Mouse (Mus musculus): ENCODE data around the gene Grk2. TPM values are rescaled to one million over a fixed set of nuclear protein-coding genes. Genes with fewer than 3 reads are reported as not detected.

The Grk2 gene
- polyA plus RNA-seq, 1 experiment from 2014 or later: 29.2 TPM

DNA sequence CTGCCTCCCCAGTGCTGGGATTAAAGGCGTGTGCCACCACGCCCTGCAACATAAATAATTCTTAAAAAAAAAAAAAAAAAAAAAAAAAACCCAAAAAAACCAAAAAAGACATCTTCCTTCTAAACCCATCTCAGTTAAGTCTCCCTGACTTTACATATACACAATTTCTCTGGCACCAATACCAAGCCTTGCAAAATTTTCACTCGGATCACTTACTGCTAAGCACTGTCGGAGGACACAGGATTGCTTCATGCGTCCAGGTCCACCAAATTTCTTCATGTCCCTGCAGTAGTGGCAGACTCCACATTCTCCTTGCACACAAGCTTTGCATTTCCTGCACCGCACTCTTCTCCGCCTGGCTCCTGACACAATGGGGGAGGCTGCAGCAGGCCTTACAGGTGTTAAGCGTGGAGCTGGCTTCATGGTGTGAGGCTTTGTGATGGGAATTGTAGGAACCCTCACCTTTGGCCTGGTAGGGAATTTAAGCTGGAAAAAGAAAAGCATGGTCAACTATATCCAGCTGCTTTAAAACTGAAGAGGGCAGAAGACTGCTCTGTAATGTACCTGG is 22.8 kb upstream of the Grk2 start:
- no peaks in the 10 kb centered on the region for H3K9me3 ChIP-seq (ENCODE audit: control insufficient read depth, low read length)
- peaks cover 72% of the 10 kb centered on the region for H3K36me3 ChIP-seq (replicated peaks; ENCODE audit: control insufficient read depth, insufficient read depth)
- ATAC-seq (ENCODE audit: low FRiP score): no peak
- no peak overlapping the region for H3K27ac ChIP-seq
- no peak overlapping the region for H3K9ac ChIP-seq
- WGBS: 92% methylated on average over 8 of the region's 8 CpGs
- no peaks in the 10 kb centered on the region for H3K27me3 ChIP-seq (ENCODE audit: control insufficient read depth, insufficient read depth, low read length)
- no peak overlapping the region for H3K4me3 ChIP-seq (replicated peaks; ENCODE audit: low read length)
- no peak overlapping the region for H3K4me2 ChIP-seq (replicated peaks)
- H3K4me1 ChIP-seq (replicated peaks; ENCODE audit: control insufficient read depth, insufficient read depth, low read length): peaks cover 16% of the 10 kb centered on the region; the same call in 1 of the 2 replicates
- no peak for DNase-seq (ENCODE audit: low spot score)

DNA sequence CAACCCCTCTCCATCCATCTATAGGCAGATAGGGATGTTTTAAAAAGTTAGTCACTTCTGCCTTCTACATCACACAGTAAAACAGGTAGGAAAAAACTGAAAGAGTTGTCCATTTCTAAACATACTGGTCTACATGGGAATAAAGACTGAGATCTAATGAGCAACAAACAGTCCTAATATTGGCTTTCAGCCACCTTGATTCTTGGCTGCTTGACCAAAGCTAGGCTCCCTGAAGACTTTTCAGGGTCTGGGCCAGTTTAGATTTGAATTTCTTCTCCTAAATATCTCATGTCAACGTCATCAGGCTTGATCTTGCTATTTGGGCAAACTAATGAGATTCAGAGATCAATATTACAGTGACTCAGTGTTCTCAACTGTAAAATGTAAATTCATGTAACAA is 20.9 kb upstream of the Grk2 start:
- Histone ChIP-seq H3K27ac (no peak overlapping the region), H3K9me3 (ENCODE audit: control insufficient read depth, low read length) (no peaks in the 10 kb centered on the region), H3K4me1 (replicated peaks; ENCODE audit: control insufficient read depth, insufficient read depth, low read length) (peaks cover 4% of the 10 kb centered on the region; the same call in 1 of the 2 replicates), H3K4me2 (replicated peaks) (no peak overlapping the region), H3K27me3 (ENCODE audit: control insufficient read depth, insufficient read depth, low read length) (no peaks in the 10 kb centered on the region), H3K36me3 (replicated peaks; ENCODE audit: control insufficient read depth, insufficient read depth) (peaks cover 92% of the 10 kb centered on the region), H3K4me3 (replicated peaks; ENCODE audit: low read length) (no peak overlapping the region), H3K9ac (no peak overlapping the region)
- 76% methylated on average over 1 of the region's 1 CpGs for WGBS
- DNase-seq (ENCODE audit: low spot score): no peak
- no peak for ATAC-seq (ENCODE audit: low FRiP score)

DNA sequence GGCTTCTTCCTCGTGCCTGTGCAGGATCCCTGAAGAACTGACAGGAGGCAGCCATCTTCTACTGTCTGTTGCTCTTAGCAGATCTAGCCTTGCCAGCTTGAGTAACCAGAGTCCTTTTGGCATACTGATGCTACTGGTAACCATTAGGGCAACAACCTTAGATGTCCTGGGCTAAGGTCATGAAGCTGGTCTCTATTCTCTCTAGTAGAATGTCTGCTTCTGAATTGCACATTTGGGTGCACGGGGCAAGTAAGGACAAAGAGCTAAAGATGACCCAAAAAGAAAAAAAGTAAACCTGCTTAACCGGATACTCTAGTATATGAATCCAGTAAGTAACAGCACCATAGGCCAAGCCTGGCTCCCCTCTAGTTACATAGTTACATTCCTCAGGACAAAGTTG is 20.1 kb upstream of the Grk2 start:
- H3K27ac ChIP-seq: no peak overlapping the region
- H3K9me3 ChIP-seq (ENCODE audit: control insufficient read depth, low read length): no peaks in the 10 kb centered on the region
- no peaks in the 10 kb centered on the region for H3K27me3 ChIP-seq (ENCODE audit: control insufficient read depth, insufficient read depth, low read length)
- ATAC-seq (ENCODE audit: low FRiP score) (no peak), DNase-seq (ENCODE audit: low spot score) (no peak)
- no peak overlapping the region for H3K4me2 ChIP-seq (replicated peaks)
- no peaks in the 10 kb centered on the region for H3K4me1 ChIP-seq (replicated peaks; ENCODE audit: control insufficient read depth, insufficient read depth, low read length)
- H3K36me3 ChIP-seq (replicated peaks; ENCODE audit: control insufficient read depth, insufficient read depth): peaks cover 98% of the 10 kb centered on the region
- H3K4me3 ChIP-seq (replicated peaks; ENCODE audit: low read length): no peak overlapping the region
- no peak overlapping the region for H3K9ac ChIP-seq
- WGBS: 92% methylated on average over 3 of the region's 3 CpGs

DNA sequence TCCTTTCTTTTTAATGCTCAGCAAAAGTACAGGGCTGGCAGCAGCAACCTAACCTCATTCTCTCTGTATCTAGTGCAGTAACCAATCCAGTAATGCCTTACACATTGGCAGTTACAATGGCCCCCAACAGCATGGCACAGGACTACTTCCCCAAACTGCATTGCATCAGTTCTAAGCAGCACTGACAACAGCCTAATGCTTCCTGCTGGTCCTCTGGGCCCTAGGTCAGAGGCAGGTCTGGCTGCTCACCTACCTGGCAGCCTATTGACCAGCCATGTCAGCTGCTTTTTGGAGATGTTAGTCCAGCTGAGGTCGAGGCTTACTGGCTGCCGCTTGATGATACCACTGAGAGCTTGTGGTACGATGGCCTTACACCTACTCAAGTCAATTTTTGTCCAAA is 16.1 kb upstream of the Grk2 start:
- Histone ChIP-seq H3K36me3 (replicated peaks; ENCODE audit: control insufficient read depth, insufficient read depth) (peaks cover 100% of the 10 kb centered on the region), H3K4me3 (replicated peaks; ENCODE audit: low read length) (no peak overlapping the region), H3K9ac (no peak overlapping the region), H3K27me3 (ENCODE audit: control insufficient read depth, insufficient read depth, low read length) (no peaks in the 10 kb centered on the region), H3K27ac (no peak overlapping the region), H3K9me3 (ENCODE audit: control insufficient read depth, low read length) (no peaks in the 10 kb centered on the region), H3K4me2 (replicated peaks) (no peak overlapping the region), H3K4me1 (replicated peaks; ENCODE audit: control insufficient read depth, insufficient read depth, low read length) (no peaks in the 10 kb centered on the region)
- DNase-seq (ENCODE audit: low spot score) (no peak), ATAC-seq (ENCODE audit: low FRiP score) (no peak)
- WGBS: 91% methylated on average over 3 of the region's 3 CpGs

DNA sequence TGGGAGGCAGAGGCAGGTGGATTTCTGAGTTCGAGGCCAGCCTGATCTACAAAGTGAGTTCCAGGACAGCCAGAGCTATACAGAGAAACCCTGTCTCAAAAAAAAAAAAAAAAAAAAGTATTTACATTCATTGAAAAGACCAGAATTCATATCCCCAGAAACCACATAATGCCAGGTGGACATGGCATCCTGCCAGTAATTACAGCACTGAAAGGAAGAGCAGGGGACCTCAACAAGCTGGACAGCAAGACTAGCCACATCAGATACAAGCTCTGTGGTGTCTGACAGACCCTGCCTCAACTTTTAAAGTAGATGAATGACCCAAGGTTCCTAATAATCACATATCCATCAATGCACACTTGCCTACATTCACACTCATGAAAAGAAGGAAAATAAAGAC is 15.6 kb upstream of the Grk2 start:
- ATAC-seq (ENCODE audit: low FRiP score) (no peak), DNase-seq (ENCODE audit: low spot score) (no peak)
- Histone ChIP-seq H3K27me3 (ENCODE audit: control insufficient read depth, insufficient read depth, low read length) (no peaks in the 10 kb centered on the region), H3K4me2 (replicated peaks) (no peak overlapping the region), H3K4me1 (replicated peaks; ENCODE audit: control insufficient read depth, insufficient read depth, low read length) (no peaks in the 10 kb centered on the region), H3K9ac (no peak overlapping the region), H3K9me3 (ENCODE audit: control insufficient read depth, low read length) (no peaks in the 10 kb centered on the region), H3K4me3 (replicated peaks; ENCODE audit: low read length) (no peak overlapping the region), H3K36me3 (replicated peaks; ENCODE audit: control insufficient read depth, insufficient read depth) (peaks cover 100% of the 10 kb centered on the region), H3K27ac (no peak overlapping the region)
- 100% methylated on average over 1 of the region's 1 CpGs for WGBS

DNA sequence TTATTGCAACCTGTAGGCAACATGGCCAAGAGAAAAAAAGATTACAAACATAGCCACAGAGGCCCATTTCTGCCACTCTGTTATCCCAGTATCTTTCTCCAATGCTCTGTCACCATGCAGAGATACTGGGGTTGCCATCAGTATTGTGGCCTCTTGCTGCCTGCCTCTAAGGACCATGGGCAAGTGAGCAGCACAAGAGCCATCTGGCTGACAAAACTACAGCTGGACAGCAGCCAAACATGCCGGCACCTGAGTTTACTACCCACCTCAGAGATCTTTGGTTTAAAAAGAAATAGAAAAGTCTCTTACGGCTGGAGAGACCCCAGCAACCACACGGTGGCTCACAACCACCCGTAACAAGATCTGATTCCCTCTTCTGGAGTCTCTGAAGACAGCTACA is 13.2 kb upstream of the Grk2 start:
- H3K4me2 ChIP-seq (replicated peaks): no peak overlapping the region
- no peak overlapping the region for H3K9ac ChIP-seq
- H3K4me1 ChIP-seq (replicated peaks; ENCODE audit: control insufficient read depth, insufficient read depth, low read length): no peaks in the 10 kb centered on the region
- no peaks in the 10 kb centered on the region for H3K9me3 ChIP-seq (ENCODE audit: control insufficient read depth, low read length)
- no peak overlapping the region for H3K27ac ChIP-seq
- peaks cover 91% of the 10 kb centered on the region for H3K36me3 ChIP-seq (replicated peaks; ENCODE audit: control insufficient read depth, insufficient read depth)
- no peak overlapping the region for H3K4me3 ChIP-seq (replicated peaks; ENCODE audit: low read length)
- WGBS: 82% methylated on average over 4 of the region's 4 CpGs
- no peak for DNase-seq (ENCODE audit: low spot score)
- no peak for ATAC-seq (ENCODE audit: low FRiP score)
- no peaks in the 10 kb centered on the region for H3K27me3 ChIP-seq (ENCODE audit: control insufficient read depth, insufficient read depth, low read length)

DNA sequence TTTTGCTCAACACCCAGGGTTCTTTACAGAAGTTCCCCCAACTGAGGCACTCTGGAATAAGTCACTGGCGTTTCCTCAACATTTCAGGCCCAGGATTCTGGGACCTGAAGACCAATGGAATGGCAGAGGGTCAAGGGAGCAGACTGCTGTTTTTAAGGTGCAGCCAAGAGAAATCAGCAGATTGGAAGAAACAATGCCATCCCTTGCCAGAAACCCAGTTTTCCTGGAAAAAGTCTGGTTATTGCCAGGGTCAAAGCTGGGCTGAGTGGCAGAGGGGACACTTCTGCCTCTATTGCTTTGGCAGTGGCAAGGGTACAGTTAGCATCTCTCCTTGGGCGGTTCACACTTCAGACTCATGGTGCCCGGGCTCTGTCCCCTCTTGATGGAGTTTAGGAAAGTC is 11.2 kb upstream of the Grk2 start:
- H3K36me3 ChIP-seq (replicated peaks; ENCODE audit: control insufficient read depth, insufficient read depth): peaks cover 80% of the 10 kb centered on the region
- 94% methylated on average over 3 of the region's 3 CpGs for WGBS

DNA sequence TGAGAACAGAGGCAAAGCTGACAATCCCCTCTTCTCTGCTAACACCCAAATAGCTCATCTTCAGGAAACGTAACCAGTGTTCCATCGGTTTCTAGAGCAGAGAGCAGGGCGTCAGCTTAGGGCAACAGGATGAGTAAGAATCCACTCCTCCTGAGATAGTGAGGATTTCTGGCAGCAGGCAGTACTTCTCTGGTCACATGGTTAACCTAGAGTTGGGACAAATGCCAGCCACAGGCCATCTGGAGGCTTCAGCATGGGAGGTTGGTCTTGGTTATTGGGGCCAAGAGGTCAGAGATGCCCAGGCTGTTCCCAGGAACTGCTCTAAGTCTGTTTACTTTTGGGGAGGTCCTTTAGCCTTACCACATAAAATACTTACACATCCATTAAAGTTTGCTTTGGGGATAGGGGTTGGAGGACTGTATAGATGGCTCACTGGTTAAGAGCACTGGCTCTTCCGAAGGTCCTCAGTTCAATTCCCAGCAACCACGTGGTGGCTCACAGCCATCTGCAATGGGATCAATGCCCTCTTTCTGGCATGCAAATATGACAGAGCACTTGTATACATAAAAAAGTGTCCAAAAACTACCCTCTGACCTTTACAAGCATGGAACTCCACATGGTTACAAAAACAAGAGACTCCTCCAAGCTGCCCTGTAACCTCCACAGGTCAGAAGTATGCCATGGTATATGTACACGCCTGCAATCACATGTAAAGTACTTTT is 9.4 kb upstream of the Grk2 start:
- Histone ChIP-seq H3K36me3 (replicated peaks; ENCODE audit: control insufficient read depth, insufficient read depth) (peaks cover 62% of the 10 kb centered on the region), H3K9ac (no peak overlapping the region), H3K4me2 (replicated peaks) (no peak overlapping the region), H3K27me3 (ENCODE audit: control insufficient read depth, insufficient read depth, low read length) (no peaks in the 10 kb centered on the region), H3K4me1 (replicated peaks; ENCODE audit: control insufficient read depth, insufficient read depth, low read length) (no peaks in the 10 kb centered on the region), H3K27ac (no peak overlapping the region), H3K4me3 (replicated peaks; ENCODE audit: low read length) (no peak overlapping the region), H3K9me3 (ENCODE audit: control insufficient read depth, low read length) (no peaks in the 10 kb centered on the region)
- WGBS: 86% methylated on average over 6 of the region's 6 CpGs
- ATAC-seq (ENCODE audit: low FRiP score) (no peak), DNase-seq (ENCODE audit: low spot score) (no peak)

More for the DNA sequence above, 11.2 kb upstream of the Grk2 start:
- DNase-seq (ENCODE audit: low spot score): no peak
- no peaks in the 10 kb centered on the region for H3K27me3 ChIP-seq (ENCODE audit: control insufficient read depth, insufficient read depth, low read length)
- H3K4me2 ChIP-seq (replicated peaks): no peak overlapping the region
- no peak for ATAC-seq (ENCODE audit: low FRiP score)
- H3K4me3 ChIP-seq (replicated peaks; ENCODE audit: low read length): no peak overlapping the region
- H3K9ac ChIP-seq: no peak overlapping the region
- H3K9me3 ChIP-seq (ENCODE audit: control insufficient read depth, low read length): no peaks in the 10 kb centered on the region
- no peak overlapping the region for H3K27ac ChIP-seq
- no peaks in the 10 kb centered on the region for H3K4me1 ChIP-seq (replicated peaks; ENCODE audit: control insufficient read depth, insufficient read depth, low read length)

DNA sequence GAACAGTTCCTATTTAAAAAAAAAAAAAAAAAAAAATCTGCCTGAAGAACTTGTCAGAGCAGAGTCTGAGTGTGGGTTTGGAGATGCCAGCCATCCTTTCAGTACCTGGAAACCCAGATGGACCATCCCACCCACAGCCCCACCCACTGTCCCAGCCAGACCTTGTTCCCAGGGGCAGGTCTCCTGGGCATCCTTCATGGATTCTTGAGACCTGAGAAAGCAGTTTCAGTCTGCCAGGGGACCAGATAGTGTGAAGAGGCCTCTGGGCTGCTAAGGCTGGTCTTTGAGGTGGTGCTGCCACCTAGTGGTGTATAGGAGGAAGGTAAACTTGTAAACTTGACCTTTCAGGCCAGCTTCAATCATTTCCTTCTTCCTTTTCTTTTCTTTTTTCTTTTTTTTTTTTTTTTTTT is 3.8 kb upstream of the Grk2 start:
- DNase-seq (ENCODE audit: low spot score): peak; percentile 81
- H3K4me2 ChIP-seq (replicated peaks): no peak overlapping the region
- ATAC-seq (ENCODE audit: low FRiP score): no peak
- H3K4me1 ChIP-seq (replicated peaks; ENCODE audit: control insufficient read depth, insufficient read depth, low read length): peaks cover 12% of the 10 kb centered on the region
- no peak overlapping the region for H3K9ac ChIP-seq
- H3K27me3 ChIP-seq (ENCODE audit: control insufficient read depth, insufficient read depth, low read length): no peaks in the 10 kb centered on the region
- peaks cover 12% of the 10 kb centered on the region for H3K36me3 ChIP-seq (replicated peaks; ENCODE audit: control insufficient read depth, insufficient read depth)
- no peak overlapping the region for H3K4me3 ChIP-seq (replicated peaks; ENCODE audit: low read length)
- no peak overlapping the region for H3K27ac ChIP-seq
- no peaks in the 10 kb centered on the region for H3K9me3 ChIP-seq (ENCODE audit: control insufficient read depth, low read length)

Measured in hindbrain, embryonic 14.5 days (tissue).